ENCODE assay signal across 8 mouse cellular contexts in genomic region chr16:20517701-20518374, GRCm38 (mm10). TPM values are rescaled to one million over a fixed set of nuclear protein-coding genes. Genes with fewer than 3 reads are reported as not detected.
A peak's percentile ranks its signal among the peaks of the same experiment; 100 is the strongest.
DNase-seq lines count a peak whose midpoint lies in the region; ATAC-seq and TF ChIP-seq lines count a peak whose summit lies in the region.

No protein-coding gene starts in this region.

- H3K36me3 ChIP-seq in forebrain, embryonic 14.5 days (ENCODE audit: control insufficient read depth, insufficient read depth, low read length), result peaks cover 18% of the 10 kb centered on the region; the same call in 1 of the 2 replicates
- no peaks in the 10 kb centered on the region; the same call in 1 of the 2 replicates for H3K36me3 ChIP-seq in intestine, embryonic 16.5 days (ENCODE audit: control insufficient read depth, insufficient read depth, low read length)

- H3K4me2 ChIP-seq in forebrain, embryonic 14.5 days (ENCODE audit: low read length), result peak overlapping the region; percentile 86
- H3K4me2 ChIP-seq in intestine, embryonic 16.5 days (ENCODE audit: low read depth, low read length), result peak overlapping the region; percentile 83

- no peak for TF ChIP-seq CTCF in Patski (IDR thresholded peaks at IDR 0.05)
- TF ChIP-seq CTCF in lung, adult 2 months (IDR thresholded peaks at IDR 0.05; ENCODE audit: insufficient read depth, low read length), result no peak

- H3K4me3 ChIP-seq in forebrain, embryonic 14.5 days (ENCODE audit: low read depth, low read length), result peak overlapping the region; percentile 99
- peak overlapping the region; percentile 90 for H3K4me3 ChIP-seq in intestine, embryonic 16.5 days (ENCODE audit: low read length)
- peak overlapping the region; percentile 93 for H3K4me3 ChIP-seq in lung, adult 2 months (replicated peaks; ENCODE audit: extremely low read depth, low read depth, low read length)

- H3K4me1 ChIP-seq in forebrain, embryonic 14.5 days (ENCODE audit: control insufficient read depth, insufficient read depth, low read length), result peaks cover 14% of the 10 kb centered on the region
- H3K4me1 ChIP-seq in intestine, embryonic 16.5 days (ENCODE audit: control insufficient read depth, insufficient read depth, low read length), result peaks cover 16% of the 10 kb centered on the region
- H3K4me1 ChIP-seq in lung, adult 2 months (ENCODE audit: control insufficient read depth, insufficient read depth, low read length), result peaks cover 6% of the 10 kb centered on the region

- no peak for TF ChIP-seq POLR2A in lung, adult 2 months (IDR thresholded peaks at IDR 0.05; ENCODE audit: borderline replicate concordance, extremely low read depth, low read depth, low read length)

- peak; percentile 13; the same call in 1 of the 2 replicates for ATAC-seq in frontal cortex, adult (ENCODE audit: low TSS enrichment)
- peak; percentile 29 for ATAC-seq in Patski
- ATAC-seq in forebrain, embryonic 14.5 days, result peak; percentile 49
- peak; percentile 31 for ATAC-seq in intestine, embryonic 16.5 days

- 0% methylated on average over 6 of the region's 6 CpGs for WGBS in forebrain, embryonic 14.5 days
- WGBS in intestine, embryonic 16.5 days, result 2% methylated on average over 6 of the region's 6 CpGs
- WGBS in lung, adult 2 months, result 8% methylated on average over 6 of the region's 6 CpGs

- peak overlapping the region; percentile 99 for H3K9ac ChIP-seq in forebrain, embryonic 14.5 days (ENCODE audit: low read length)
- H3K9ac ChIP-seq in intestine, embryonic 16.5 days (ENCODE audit: low read depth, low read length), result peak overlapping the region; percentile 93

- in situ Hi-C loops in Patski (cut with MboI; ENCODE audit: low pct_unique_long_range_greater_than_20kb), result no loop called here

- POLR2A ChIA-PET in Patski (lab: Charles Lee), result interaction anchor here (0.6 to 2.6 kb wide), 3 partner anchors 18 to 91 kb away, joined by 3 to 19 read pairs (median 4); partner anchors contain the start of genes Abcf3 and Ap2m1

- CTCF ChIA-PET in Patski (lab: Charles Lee), result interaction anchor here (1.1 kb wide), 1 partner anchor 9 kb away, joined by 3 read pairs; no protein-coding TSS in a partner anchor

- no peak for DNase-seq in frontal cortex, postnatal 25 days (ENCODE audit: low spot score in 2 of 2)
- DNase-seq in Patski (ENCODE audit: low read depth, low spot score), result no peak
- peak; percentile 70 for DNase-seq in forebrain, embryonic 14.5 days (ENCODE audit: low spot score)
- peak; percentile 18 for DNase-seq in lung, adult 2 months
- peak; percentile 77 for DNase-seq in retina, embryonic 14.5 days (ENCODE audit: low spot score)
- no peak for DNase-seq in right cerebral cortex, postnatal 4 days

- no peaks in the 10 kb centered on the region for H3K27me3 ChIP-seq in Patski
- no peaks in the 10 kb centered on the region for H3K27me3 ChIP-seq in forebrain, embryonic 14.5 days (replicated peaks; ENCODE audit: control insufficient read depth, insufficient read depth, low read length)
- no peaks in the 10 kb centered on the region for H3K27me3 ChIP-seq in intestine, embryonic 16.5 days (replicated peaks; ENCODE audit: control insufficient read depth, insufficient read depth, low read length)

- H3K9me3 ChIP-seq in forebrain, embryonic 14.5 days (replicated peaks; ENCODE audit: control insufficient read depth, low read length), result no peaks in the 10 kb centered on the region
- H3K9me3 ChIP-seq in intestine, embryonic 16.5 days (ENCODE audit: control insufficient read depth, low read length), result no peaks in the 10 kb centered on the region

- peak overlapping the region; percentile 92 for H3K27ac ChIP-seq in forebrain, embryonic 14.5 days (ENCODE audit: low read depth, low read length)
- peak overlapping the region; percentile 88 for H3K27ac ChIP-seq in intestine, embryonic 16.5 days (ENCODE audit: low read length)

RNA-seq across cellular contexts. Expression of gene Dvl3, which starts 1.1 kb away (rescaled TPM):
- 52.8 TPM for polyA plus RNA-seq in Patski (2021)
- 25.3 and 26.0 TPM in 2 replicates for polyA plus RNA-seq in forebrain, embryonic 14.5 days (2014; fragmentation: Nextera tagmentation; extraction: Ambion mirVana)
- 15.7 and 18.5 TPM in 2 replicates for polyA plus RNA-seq in intestine, embryonic 16.5 days (2015; fragmentation: Nextera tagmentation; extraction: Ambion mirVana)
- polyA plus RNA-seq in lung, adult 2 months (2012; rRNA removed), result 35.9 and 44.0 TPM in 2 replicates

RNA-seq across cellular contexts. Expression of gene Ap2m1, which starts 17.4 kb away (rescaled TPM):
- 707 TPM for polyA plus RNA-seq in Patski (2021)
- 1,206 and 1,335 TPM in 2 replicates for polyA plus RNA-seq in forebrain, embryonic 14.5 days (2014; fragmentation: Nextera tagmentation; extraction: Ambion mirVana)
- polyA plus RNA-seq in intestine, embryonic 16.5 days (2015; fragmentation: Nextera tagmentation; extraction: Ambion mirVana), result 679 and 681 TPM in 2 replicates
- polyA plus RNA-seq in lung, adult 2 months (2012; rRNA removed), result 339 and 440 TPM in 2 replicates

RNA-seq across cellular contexts. Expression of gene Eif2b5, which starts 19.2 kb away (rescaled TPM):
- polyA plus RNA-seq in Patski (2021), result 82.8 TPM
- 90.3 and 92.1 TPM in 2 replicates for polyA plus RNA-seq in forebrain, embryonic 14.5 days (2014; fragmentation: Nextera tagmentation; extraction: Ambion mirVana)
- 90.0 and 93.7 TPM in 2 replicates for polyA plus RNA-seq in intestine, embryonic 16.5 days (2015; fragmentation: Nextera tagmentation; extraction: Ambion mirVana)
- 20.9 and 24.7 TPM in 2 replicates for polyA plus RNA-seq in lung, adult 2 months (2012; rRNA removed)

RNA-seq across cellular contexts. Expression of gene Abcf3, which starts 30.5 kb away (rescaled TPM):
- 61.5 TPM for polyA plus RNA-seq in Patski (2021)
- polyA plus RNA-seq in forebrain, embryonic 14.5 days (2014; fragmentation: Nextera tagmentation; extraction: Ambion mirVana), result 64.8 and 74.4 TPM in 2 replicates
- 64.8 and 67.7 TPM in 2 replicates for polyA plus RNA-seq in intestine, embryonic 16.5 days (2015; fragmentation: Nextera tagmentation; extraction: Ambion mirVana)
- 32.0 and 50.5 TPM in 2 replicates for polyA plus RNA-seq in lung, adult 2 months (2012; rRNA removed)

Comparison
In these comparisons a context has a peak if more than half of its experiments do, and no peak if none do; other contexts are left out.
1. DNase-seq: peak in forebrain, embryonic 14.5 days (single experiment), lung, adult 2 months (single experiment) and retina, embryonic 14.5 days (single experiment); none in frontal cortex, postnatal 25 days (0 of 2), Patski (single experiment) and right cerebral cortex, postnatal 4 days (single experiment).
2. Peak in every context shown above with its lines, with median percentiles within 50 percentile points of each other: ATAC-seq and H3K4me3 ChIP-seq.